Mouse (Mus musculus): ENCODE measurements around the gene Srp9.
A peak's percentile ranks its signal among the peaks of the same experiment; 100 is the strongest.

The Srp9 gene

GRCm38 (mm10) chr1:182124506-182124905 is at the start of gene Srp9:
Srp9 (plus strand) TSS chr1:182124737.
- peak; percentile 97 for DNase-seq

GRCm38 (mm10) chr1:182081744-182082419 is 42.7 kb upstream of the Srp9 start:
- DNase-seq, result no peak

GRCm38 (mm10) chr1:182083459-182083858 is 41.1 kb upstream of the Srp9 start:
- no peak for DNase-seq

GRCm38 (mm10) chr1:182086759-182087158 is 37.8 kb upstream of the Srp9 start:
- DNase-seq, result peak; percentile 22

- DNase-seq, result no peak
Measured at GRCm38 (mm10) chr1:182087351-182087750, 37.2 kb upstream of the Srp9 start.

GRCm38 (mm10) chr1:182087753-182088633 is 36.5 kb upstream of the Srp9 start:
- DNase-seq, result no peak

GRCm38 (mm10) chr1:182088844-182089418 is 35.6 kb upstream of the Srp9 start:
- peak; percentile 37 for DNase-seq

- DNase-seq, result no peak
Measured at GRCm38 (mm10) chr1:182089600-182090297, 34.8 kb upstream of the Srp9 start.

GRCm38 (mm10) chr1:182090298-182090677 is 34.2 kb upstream of the Srp9 start:
- DNase-seq, result no peak

GRCm38 (mm10) chr1:182091261-182091660 is 33.3 kb upstream of the Srp9 start:
- no peak for DNase-seq

GRCm38 (mm10) chr1:182091746-182092412 is 32.7 kb upstream of the Srp9 start:
- DNase-seq, result no peak

GRCm38 (mm10) chr1:182092413-182092800 is 32.1 kb upstream of the Srp9 start:
- no peak for DNase-seq

GRCm38 (mm10) chr1:182093407-182093806 is 31.1 kb upstream of the Srp9 start:
- DNase-seq, result no peak

GRCm38 (mm10) chr1:182094473-182095136 is 29.9 kb upstream of the Srp9 start:
- no peak for DNase-seq

- DNase-seq, result no peak
Measured at GRCm38 (mm10) chr1:182095240-182095741, 29.2 kb upstream of the Srp9 start.

GRCm38 (mm10) chr1:182096707-182097106 is 27.8 kb upstream of the Srp9 start:
- no peak for DNase-seq

GRCm38 (mm10) chr1:182099062-182099461 is 25.5 kb upstream of the Srp9 start:
- DNase-seq, result no peak

- DNase-seq, result no peak
Measured at GRCm38 (mm10) chr1:182100403-182100802, 24.1 kb upstream of the Srp9 start.

- DNase-seq, result no peak
Measured at GRCm38 (mm10) chr1:182101468-182101867, 23.1 kb upstream of the Srp9 start.

- DNase-seq, result no peak
Measured at GRCm38 (mm10) chr1:182102706-182103105, 21.8 kb upstream of the Srp9 start.

- no peak for DNase-seq
Measured at GRCm38 (mm10) chr1:182103436-182103835, 21.1 kb upstream of the Srp9 start.

GRCm38 (mm10) chr1:182105023-182105422 is 19.5 kb upstream of the Srp9 start:
- no peak for DNase-seq

All from cerebellum, adult 9-10 months (tissue).